Mouse (Mus musculus): Measurements from ENCODE around the gene Ace.

The Ace gene

DNA sequence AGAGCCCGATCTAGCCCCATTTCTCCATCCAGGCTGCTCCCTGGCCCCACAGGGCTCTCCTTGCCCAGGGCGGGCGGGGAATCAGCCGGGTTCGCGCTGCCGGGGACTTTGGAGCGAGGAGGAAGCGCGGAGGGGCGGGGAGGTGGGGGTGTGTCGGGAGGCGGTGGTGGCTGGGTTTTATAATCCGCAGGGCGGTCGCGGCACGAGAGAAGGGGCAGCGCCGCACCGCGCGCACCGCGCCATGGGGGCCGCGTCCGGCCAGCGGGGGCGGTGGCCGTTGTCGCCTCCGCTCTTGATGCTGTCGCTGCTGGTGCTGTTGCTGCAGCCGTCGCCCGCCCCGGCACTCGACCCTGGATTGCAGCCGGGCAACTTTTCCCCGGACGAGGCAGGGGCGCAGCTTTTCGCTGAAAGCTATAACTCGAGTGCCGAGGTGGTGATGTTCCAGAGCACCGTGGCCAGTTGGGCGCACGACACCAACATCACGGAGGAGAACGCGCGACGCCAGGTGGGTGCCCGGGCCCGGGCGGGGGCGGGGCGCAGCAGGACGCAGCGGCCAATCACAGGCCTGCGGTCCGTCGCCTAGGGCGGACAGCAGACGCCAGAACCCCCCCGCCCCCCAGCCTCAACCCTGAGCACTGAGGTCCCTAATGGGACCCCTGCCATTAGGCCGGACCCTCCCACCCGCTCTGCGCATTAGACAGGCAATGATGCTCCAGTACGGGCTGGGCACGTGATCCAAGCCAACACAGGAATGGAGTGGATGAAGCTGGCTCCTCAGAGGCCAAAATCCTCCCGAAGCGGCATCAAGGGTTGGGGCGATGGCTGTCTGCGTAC, at the start of gene Ace:
Ace (plus strand) TSS at position 205 of the 834 bp plus-strand sequence.
- no peak for DNase-seq (ENCODE audit: low spot score in 2 of 2)

DNA sequence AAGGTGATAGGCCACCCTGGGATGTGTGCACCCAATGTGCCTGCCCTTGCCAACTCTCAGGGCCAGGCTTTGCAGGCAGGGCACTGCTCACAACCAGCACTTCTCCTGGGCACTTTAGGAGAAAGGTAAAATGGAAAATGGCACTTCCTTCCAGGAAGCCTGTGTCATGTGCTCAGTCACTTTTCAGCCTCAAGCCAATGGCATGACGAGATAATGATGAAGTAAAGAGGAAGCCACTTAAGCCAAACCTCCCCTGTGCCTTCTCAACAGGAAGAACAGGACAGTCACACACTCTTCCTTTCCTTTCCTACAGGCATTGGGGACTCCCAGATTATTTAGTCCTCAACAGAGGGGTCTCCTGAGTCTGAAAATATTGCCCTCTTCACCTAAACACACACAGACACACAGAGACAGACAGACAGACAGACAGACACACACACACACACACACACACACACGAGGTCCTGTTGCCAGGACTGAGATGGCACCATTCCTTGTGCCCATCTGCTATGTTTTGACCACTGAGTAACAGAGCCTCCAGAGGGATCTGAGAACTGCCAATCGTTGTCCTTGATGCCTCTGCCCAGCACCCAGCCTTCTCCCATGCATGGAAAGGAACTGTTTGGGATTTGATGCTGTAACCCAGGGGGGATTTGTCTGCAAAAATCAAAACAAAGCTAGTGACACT, 47.5 kb upstream of the Ace start:
- DNase-seq (ENCODE audit: low spot score in 2 of 2): peak in 1 of 2 experiments; percentile 19

DNA sequence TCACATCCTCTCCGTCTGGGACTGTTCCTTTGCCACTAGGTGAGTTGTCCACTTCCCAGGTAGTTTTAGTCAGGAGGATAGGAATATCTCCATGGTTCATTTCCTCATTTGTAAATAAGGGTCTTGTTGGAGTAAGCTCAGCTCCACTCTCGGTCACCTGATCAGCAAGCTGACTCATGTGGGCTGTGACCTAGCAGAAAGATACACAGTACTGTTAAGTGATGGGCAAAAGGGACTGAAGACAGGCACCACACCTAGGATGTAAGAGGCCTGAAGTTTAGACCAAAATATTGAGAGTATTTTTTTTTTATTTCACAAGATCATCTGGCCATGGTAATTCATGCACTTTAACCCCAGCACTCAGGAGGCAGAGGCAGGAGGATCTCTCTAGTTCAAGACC, 46.9 kb upstream of the Ace start:
- no peak for DNase-seq (ENCODE audit: low spot score in 2 of 2)

DNA sequence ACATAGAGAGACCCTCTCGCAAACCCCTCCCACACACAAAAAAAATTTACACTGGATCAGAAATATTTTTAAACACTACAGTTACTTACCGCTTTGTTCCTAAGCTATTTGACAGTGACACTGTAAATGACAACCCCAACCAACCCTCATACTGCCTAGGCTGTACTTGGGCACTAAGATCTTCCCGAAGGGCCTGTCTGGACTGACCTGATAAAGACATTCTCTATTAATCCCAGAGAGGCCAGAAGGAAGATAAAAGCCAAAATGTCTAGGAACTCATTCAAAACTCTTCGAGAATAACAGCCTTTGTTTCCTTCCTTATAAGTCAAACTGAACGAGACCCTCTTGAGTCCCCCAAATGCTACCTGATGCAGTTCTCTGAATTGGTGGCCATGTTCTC, 46.5 kb upstream of the Ace start:
- no peak for DNase-seq (ENCODE audit: low spot score in 2 of 2)

DNA sequence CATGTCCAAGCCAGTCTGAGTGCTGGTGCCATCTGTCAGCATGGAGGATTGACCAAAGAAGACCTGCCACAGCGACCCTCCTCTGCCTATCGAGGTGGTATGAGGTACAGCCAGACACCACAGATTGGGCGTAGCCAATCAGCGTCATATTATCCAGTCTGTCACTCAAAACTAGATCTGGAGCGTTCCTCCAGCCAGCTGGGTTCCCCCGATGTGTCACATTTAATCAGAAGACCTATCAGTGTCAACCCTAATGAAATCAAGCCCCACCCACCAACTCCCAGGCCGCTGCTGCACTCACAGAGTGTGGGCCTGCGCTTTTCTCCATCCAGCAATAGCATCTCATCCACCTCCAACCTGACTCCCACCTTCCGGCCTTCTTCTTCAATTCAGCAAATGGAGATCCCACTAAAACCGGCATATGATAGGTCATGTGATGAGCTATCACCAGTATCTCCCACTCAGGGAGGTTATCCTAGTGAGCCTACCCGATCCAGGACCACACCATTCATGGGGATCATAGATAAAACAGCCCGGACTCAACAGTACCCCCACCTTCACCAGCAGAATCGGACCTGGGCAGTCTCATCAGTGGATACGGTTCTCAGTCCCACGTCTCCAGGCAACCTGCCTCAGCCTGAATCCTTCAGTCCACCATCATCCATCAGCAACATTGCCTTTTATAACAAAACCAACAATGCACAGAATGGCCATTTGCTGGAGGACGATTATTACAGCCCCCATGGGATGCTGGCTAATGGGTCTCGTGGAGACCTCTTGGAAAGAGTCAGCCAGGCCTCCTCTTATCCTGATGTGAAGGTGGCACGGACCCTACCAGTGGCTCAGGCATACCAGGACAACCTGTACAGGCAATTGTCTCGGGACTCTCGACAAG, 44.7 kb upstream of the Ace start:
- DNase-seq (ENCODE audit: low spot score in 2 of 2): no peak

DNA sequence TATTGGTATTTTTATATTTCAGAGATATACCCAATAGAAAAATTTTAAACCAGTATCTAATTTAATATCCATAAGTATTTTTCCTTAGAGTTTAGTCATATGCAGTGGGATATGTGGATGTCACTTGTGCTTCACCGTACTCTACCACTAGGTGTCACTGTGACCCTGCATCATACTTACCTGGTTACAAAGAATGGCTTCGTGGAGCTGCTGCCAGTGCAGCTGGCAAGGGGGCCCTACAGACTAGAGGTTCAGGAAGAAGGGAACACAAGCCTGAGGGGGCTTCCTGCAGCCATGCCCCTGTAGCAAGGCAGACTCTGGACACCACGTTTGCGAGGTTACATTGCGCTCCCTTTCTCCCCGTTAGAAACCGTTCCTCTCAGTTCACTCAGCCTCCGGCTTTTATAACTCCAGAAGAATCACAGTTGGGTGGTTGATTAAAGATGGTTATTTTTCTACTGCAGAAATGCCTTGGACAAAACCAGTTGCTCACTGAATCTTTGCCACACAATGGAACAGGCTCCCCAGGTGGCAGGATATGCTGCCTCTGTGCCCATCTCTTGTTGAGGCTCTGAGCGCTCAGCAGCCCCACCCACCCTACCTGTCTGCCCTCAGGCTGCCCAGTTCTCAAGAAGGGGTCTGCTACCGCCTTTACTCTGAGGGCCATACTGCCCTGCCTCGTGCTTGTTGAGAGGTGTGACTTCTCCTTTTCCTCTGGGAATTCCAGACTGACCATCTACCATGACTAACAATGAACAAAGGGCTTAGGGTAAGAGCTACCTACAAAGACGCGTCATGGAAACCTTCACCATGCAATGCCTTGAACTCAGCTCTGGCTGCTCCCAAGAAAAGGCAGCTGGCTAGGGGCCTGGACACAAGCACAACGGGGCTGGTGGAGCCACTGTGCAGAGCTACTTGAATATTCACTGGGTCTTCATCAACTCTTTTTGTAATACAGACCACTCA, 40.4 kb upstream of the Ace start:
- DNase-seq (ENCODE audit: low spot score in 2 of 2): peak; percentile 83 to 84

DNA sequence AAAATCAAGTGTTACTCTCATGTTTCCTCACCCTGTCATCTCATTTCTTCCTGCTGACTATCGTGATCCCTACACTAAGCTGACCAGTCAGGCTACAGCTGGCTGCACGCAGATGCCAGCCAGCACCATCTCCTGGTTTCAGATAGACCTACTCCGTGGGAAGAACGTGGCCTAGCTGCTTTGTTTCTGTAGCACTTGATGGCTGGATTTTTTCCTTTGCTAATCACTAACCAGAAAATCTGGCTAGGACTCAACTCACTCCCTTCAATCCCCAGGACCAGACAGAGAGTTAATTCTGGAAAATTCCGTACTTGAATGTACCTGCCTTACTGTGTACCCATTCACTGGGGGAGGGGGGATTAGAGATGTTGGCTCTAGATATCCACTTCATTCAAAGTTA, 39.6 kb upstream of the Ace start:
- no peak for DNase-seq (ENCODE audit: low spot score in 2 of 2)

DNA sequence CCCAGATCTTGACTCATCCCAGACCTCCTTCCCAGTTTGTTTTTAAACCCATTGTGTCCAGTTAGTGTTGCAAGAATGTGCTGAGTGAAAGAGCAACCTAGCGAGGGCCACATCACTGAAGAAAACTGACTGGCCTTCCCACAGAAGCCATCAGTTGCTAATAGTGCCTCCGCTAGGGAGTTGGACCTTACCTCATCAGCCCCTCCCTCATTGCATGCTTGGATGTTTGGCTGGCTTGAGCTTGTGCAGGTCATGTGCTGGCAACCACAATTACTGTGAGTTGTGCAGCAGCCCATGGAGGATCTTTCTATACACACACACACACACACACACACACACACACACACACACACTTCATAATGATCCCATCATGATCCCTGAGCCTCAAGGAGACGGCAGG, 36.4 kb upstream of the Ace start:
- DNase-seq (ENCODE audit: low spot score in 2 of 2): no peak

DNA sequence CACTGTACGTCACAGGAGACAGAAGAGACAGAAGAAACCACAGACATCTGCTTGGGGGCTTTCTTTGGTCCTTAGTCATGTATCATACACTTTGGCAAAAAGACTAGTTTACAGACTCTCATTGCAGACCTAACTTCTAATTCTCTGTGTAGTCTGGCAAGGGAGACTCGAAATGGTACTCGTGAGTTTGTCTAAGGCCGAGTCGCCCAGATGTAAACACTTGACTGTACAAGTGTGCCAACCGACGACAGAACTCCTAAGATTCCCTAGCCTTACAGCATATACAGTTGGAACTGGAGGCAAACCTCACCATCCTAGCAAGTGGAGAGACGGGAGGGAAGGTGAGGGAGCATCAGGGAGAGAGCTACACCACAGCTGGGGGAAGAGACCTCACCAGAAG, 34.0 kb upstream of the Ace start:
- DNase-seq (ENCODE audit: low spot score in 2 of 2): no peak

DNA sequence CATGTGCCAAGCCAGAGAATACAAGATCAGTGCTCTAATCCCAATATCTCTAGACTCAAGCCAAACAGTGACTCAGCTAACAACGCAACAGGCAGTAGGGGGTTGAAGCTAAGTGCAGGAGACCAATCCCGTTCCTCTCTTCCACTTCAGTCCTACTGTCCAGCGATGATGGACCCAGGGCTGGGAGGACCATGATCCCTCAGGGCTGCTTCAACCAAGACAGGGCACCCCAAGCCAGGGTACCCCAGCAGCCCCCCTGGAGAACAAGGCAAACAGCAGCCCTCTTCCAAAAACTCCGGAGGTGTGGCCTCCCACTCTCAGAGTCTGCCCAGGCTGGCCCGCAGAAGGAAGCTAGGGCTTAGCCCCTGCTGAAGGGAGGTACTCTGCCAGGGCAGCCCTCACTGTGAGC, 33.4 kb upstream of the Ace start:
- no peak for DNase-seq (ENCODE audit: low spot score in 2 of 2)

DNA sequence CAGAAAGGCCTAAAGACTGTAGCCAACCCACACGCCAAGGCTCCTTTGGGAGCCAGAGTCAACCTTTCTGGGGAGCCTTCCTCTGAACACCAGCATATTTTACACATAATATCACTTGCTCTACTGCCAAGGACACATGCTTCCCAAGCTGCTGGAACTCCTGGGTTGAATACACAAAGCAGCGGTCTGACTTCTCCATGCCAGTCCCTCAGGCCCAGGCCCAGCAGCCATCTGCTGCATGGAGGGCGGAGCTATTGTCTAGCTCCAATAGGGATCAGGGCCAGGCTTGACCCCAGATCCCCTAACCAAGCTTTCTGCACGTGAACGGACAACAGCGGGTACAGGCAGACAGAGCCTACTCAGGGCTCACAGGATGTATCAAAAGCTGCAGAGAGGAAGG, 32.9 kb upstream of the Ace start:
- DNase-seq (ENCODE audit: low spot score in 2 of 2): no peak

DNA sequence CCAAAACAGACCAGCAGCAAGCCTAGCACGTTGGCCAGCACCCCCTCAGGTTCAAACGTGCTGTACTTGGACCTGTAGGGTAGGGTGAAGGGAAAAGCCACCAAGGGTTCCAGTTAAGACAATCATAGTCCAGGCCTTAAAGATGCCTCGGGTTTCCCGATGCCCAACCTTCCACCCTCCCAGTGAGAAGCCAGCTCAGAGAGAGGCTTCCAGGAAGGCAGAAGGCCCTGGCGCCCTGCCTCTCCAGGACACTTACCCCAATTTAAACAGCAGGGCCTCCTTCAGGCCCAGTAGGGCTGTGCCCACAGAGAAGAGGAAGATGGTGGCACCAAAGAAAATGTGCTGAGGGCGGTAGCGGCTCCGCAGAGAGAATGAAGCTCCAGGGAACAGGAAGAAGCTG, 32.2 kb upstream of the Ace start:
- no peak for DNase-seq (ENCODE audit: low spot score in 2 of 2)

DNA sequence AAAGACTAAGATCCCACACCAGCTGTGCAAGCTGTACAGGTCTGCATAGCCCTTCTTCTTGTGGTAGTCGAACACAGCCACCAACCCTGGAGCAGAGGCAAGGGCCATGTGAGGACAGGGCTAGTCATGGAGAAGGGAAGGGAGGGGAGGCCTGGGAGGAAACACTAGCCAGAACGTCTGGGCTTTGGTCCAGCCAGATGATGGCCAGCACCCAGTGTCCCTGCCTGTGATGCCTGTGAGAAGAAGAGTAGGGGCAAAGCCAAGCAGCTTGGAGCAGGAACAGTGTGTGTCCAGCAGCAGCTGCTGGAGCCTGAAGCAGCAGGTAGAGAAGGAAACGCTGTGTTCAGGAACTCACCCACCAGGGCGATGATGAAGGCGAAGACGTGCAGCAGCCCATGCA, 31.5 kb upstream of the Ace start:
- peak; percentile 79 to 83 for DNase-seq (ENCODE audit: low spot score in 2 of 2)

DNA sequence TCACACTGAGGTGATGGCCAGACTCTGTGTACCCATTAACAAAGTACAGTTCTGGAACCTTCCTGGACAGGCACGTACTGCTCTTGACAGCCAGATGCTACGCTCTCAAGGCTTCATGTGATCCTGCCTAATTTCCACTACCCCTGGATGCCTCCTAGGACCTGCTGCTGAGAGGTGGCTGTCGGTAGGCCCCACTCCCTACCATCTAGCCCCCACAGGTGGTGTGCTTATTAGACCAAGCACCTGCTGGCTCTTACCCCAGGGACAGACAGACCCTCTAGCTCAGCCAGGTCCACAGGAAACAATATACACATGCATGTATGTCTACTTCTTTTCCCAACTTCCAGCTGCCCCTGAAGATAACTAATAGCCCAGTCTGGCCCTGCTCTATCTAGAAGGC, 30.8 kb upstream of the Ace start:
- no peak for DNase-seq (ENCODE audit: low spot score in 2 of 2)

DNA sequence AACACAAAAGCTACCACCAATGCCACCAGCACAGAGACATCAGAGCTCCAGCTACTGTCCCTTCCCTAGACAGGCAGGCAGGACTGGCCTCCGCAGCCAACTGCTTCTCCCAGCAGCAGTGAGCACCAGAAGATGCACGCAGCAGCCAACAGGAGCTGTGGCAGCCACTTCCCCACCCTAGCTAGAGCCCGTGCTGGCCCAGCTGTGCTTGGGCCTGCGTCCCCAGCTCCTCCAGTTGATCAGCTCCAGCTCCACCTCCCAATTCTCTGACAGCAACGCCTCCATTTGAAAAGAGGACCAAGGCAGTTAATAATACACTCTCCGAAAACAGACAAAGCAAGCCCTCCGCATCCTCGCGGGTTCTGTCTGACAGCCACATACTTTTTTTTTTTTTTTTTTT, 29.0 kb upstream of the Ace start:
- peak in 1 of 2 experiments; percentile 53 for DNase-seq (ENCODE audit: low spot score in 2 of 2)

DNA sequence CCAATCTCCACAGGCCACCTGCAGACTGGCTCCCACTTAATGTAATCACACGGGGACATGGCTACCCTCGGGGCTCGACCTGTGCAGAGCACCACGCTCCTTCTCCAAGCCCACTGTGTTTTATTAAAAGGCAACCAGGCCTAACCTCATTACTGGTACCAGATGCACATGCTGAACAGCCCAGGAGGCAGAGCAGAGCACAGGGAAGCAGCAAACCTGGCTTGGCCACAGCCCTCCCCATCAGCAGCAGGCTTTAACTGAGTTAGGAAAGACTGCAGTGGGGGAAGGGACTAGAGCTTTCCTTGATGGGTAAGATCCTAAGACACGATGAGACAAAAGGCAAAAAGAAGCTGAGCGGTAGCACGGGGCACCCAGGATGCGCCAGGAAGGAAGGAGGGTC, 25.8 kb upstream of the Ace start:
- no peak for DNase-seq (ENCODE audit: low spot score in 2 of 2)

DNA sequence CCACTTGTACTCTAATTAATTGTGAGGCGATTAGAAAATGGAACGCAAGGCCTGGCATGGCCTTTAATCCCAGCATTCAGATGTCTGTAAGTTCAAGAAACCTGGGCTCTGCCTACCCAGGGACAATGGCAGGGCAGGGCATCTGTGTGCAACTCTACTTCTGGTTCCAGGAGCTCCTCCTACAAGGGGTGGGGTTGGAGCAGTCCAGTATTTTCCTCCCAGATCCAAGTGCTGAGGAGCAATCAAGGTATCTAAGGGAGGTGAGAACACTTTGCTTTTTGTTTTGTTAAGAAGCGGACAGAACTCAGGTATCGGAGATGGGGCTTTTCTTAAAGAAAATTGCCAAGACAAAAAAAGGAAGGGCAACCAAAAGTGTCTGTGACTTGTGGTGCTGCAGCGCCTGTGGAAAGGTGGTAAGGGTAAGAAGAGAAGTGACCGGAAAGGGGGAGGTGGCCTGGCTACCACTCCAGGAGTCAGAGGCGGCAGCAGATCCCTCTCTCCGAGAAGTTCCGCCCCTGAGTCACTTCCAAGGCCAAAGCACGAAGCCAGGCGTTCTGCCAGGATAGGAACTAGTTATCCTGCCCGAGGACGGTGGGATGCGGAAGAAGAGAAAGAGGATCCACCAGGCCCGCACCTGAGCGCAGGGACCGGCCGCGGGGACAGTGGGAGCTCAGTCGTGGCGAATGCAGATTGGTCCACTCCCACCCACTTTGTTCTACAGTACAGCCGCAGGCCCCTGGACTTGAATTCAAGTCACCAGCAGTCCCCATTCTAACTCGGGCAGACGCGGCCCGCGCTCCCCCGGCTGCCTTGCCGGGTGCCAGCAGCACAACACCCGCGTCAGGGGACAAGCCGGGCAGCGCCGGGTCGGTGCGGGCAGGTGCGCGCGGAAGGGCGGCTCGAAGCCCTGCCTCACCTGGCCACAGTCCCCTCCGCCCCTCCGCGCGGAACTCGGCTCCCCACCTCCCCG, 24.3 kb upstream of the Ace start:
- DNase-seq (ENCODE audit: low spot score in 2 of 2): no peak

DNA sequence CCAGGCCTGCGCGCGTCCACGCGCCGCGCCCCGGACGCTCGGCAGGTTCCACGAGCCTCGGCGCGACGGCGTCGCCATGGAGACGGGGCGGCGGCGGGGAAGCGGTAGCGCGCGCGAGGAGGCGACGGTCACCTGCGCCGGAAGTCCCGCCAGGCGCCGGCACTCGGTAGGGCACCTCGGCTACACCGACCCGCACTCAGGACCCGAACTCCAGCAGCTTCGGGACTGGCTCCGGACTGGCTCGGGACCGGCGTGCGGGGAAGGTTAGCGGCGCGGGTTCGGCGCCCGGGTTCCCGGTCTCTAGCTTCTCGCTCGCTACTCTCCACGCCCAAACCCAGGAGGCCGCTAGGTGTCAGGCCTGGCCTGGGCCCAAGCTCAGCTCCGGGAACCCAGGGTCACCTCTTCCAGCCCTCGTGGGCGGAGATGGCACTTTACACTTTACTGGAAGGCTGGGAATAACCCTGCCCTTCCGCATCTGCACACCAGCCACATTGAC, 23.6 kb upstream of the Ace start:
- DNase-seq (ENCODE audit: low spot score in 2 of 2): peak; percentile 82 to 83

DNA sequence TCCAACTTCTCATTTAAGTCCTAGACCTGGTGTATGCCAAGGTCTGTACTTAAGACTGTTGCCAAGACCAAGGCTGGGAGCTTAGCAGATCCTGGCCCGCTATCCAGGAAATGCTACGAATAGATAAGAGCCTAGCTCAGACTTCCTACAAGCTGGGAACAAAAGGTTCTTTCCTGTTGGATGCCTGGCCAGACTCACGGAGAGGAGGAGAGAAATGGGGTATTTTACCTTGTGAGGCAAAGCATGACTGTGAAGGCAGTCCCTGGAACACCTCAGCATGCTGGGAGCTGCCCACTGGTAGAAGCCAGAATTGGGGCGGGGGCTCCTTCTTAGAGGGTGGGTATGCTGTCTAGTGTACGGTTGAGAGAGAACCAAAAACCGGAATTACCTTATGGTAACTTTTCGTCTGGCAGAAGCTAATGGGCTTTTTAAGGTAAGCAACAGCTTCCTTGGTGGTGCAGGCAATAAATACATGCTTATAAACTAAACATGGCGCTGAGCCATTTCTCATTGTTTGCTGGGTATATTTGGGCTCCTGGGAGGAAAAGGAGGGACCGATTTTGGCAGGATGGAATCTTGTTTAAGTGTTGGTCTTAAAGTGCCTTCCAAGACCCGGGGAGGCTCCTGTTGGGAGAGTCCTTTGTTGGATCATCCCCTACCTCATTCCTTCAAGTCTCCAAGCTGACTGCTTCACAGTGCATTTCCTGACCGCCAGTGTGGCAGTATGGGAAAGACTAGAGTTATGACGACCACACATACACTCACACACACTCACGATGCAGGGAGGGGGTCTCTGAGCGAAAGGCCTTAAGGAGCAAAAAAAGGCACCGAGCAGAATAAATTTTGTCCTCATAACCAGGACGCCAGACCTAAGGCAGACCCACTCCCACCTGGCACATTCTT, 22.7 kb upstream of the Ace start:
- DNase-seq (ENCODE audit: low spot score in 2 of 2): no peak
